Mouse (Mus musculus): ENCODE results near the gene Olfr344. TPM values are rescaled to one million over a fixed set of nuclear protein-coding genes. Genes with fewer than 3 reads are reported as not detected.

Olfr344 gene
- not detected for total RNA-seq (2023)

GRCm38 (mm10) chr2:36566362-36566761 is at the start of gene Olfr344:
Gene Olfr344 (plus strand): TSS chr2:36566662.

GRCm38 (mm10) chr2:36524698-36525097 is 41.8 kb upstream of the Olfr344 start, which contains the start of gene Olfr342:
Gene Olfr342 (plus strand): TSS chr2:36524998.

Other genes starting within 250 kb of the Olfr344 start
- gene Olfr338, start 193.1 kb upstream of the Olfr344 start, total RNA-seq (2023) = not detected
- gene Olfr339, start 147.7 kb upstream of the Olfr344 start, total RNA-seq (2023) = not detected
- gene Olfr340, start 114.1 kb upstream of the Olfr344 start, total RNA-seq (2023) = not detected
- not detected for gene Olfr341, start 84.2 kb upstream of the Olfr344 start, total RNA-seq (2023)
- gene Olfr342, start 41.7 kb upstream of the Olfr344 start, total RNA-seq (2023) = not detected
- not detected for gene Olfr345, start 73.4 kb downstream of the Olfr344 start, total RNA-seq (2023)
- gene Olfr346, start 119.1 kb downstream of the Olfr344 start, total RNA-seq (2023) = not detected
- gene Olfr347, start 165.2 kb downstream of the Olfr344 start, total RNA-seq (2023) = not detected
- not detected for gene Olfr348, start 217.6 kb downstream of the Olfr344 start, total RNA-seq (2023)
- gene Olfr50, start 223.9 kb downstream of the Olfr344 start, total RNA-seq (2023) = not detected